Mouse (Mus musculus) ES-Bruce4 (cell line): ENCODE measurements at regions not wholly inside any gene's neighbourhood (a gene's known extent, or its start where the extent isn't known, plus 50 kb on each side); places are given as distances from the start of the nearest gene placed in this dataset.

Experiments used
- CTCF ChIP-seq: IDR thresholded peaks from one replicate; pipeline ENCODE4 v1.8.1; 2011; ENCODE audit warnings: low read depth, low read length
- POLR2A ChIP-seq: IDR thresholded peaks from one replicate; pipeline ENCODE4 v1.8.1; 2011; ENCODE audit warnings: low read length; ENCODE audit not compliant: insufficient read depth

GRCm38 (mm10) chr16:12800181-12800580, 309.3 kb upstream of the Ercc4 start:
- TF ChIP-seq CTCF, result no peak
- TF ChIP-seq POLR2A, result no peak
